ENCODE assay signal across 32 mouse cellular contexts in genomic region chr14:50970822-50971221, GRCm38 (mm10). TPM values are rescaled to one million over a fixed set of nuclear protein-coding genes. Genes with fewer than 3 reads are reported as not detected.
DNase-seq lines count a peak whose midpoint lies in the region; ATAC-seq lines count a peak whose summit lies in the region.
"Had no signal": no experiment of that assay in that cellular context is flagged by ENCODE, and none has a peak within 500 bp of the region (broad histone marks: within the 10 kb centered on the region; RNA-seq: fewer than 3 reads in every experiment).

No protein-coding gene starts in this region.

- 35% methylated on average over 1 of the region's 1 CpGs for WGBS in heart, embryonic 12.5 days
- 50% methylated on average over 1 of the region's 1 CpGs for WGBS in heart, embryonic 11.5 days (ENCODE audit: insufficient replicate concordance)

- H3K4me2 ChIP-seq in heart, embryonic 12.5 days = no peak overlapping the region
- H3K4me2 ChIP-seq in heart, embryonic 11.5 days = no peak overlapping the region
- H3K4me2 ChIP-seq: heart, embryonic 15.5 days; hindbrain, embryonic 15.5 days; intestine, embryonic 15.5 days; liver, embryonic 15.5 days; lung, embryonic 15.5 days; midbrain, embryonic 11.5 days; neural tube, embryonic 12.5 days had no signal

- no peaks in the 10 kb centered on the region for H3K27me3 ChIP-seq in heart, embryonic 12.5 days (replicated peaks)
- no peaks in the 10 kb centered on the region for H3K27me3 ChIP-seq in heart, embryonic 11.5 days (ENCODE audit: control insufficient read depth, insufficient read depth, low read length)
- H3K27me3 ChIP-seq: heart, embryonic 15.5 days; hindbrain, embryonic 15.5 days; intestine, embryonic 15.5 days; liver, embryonic 15.5 days; lung, embryonic 15.5 days; neural tube, embryonic 12.5 days had no signal

- no peak overlapping the region for H3K27ac ChIP-seq in heart, embryonic 12.5 days (ENCODE audit: poor library complexity, severe bottlenecking)
- H3K27ac ChIP-seq in heart, embryonic 11.5 days (ENCODE audit: low read depth, low read length) = no peak overlapping the region
- H3K27ac ChIP-seq: heart, adult 2 months; heart, embryonic 15.5 days; hindbrain, embryonic 15.5 days; intestine, embryonic 15.5 days; limb, embryonic 10.5 days; liver, embryonic 15.5 days; lung, embryonic 15.5 days; macrophage; neural tube, embryonic 12.5 days had no signal

- no peak for ATAC-seq in heart, embryonic 12.5 days (ENCODE audit: insufficient number of reproducible peaks, low FRiP score)
- peak; percentile 69 for ATAC-seq in granulocyte monocyte progenitor cell, adult 5-6 weeks (replicated peaks; ENCODE audit: poor library complexity, severe bottlenecking)
- ATAC-seq in neutrophil, adult 5-6 weeks (ENCODE audit: extremely low read depth, insufficient number of reproducible peaks, low FRiP score, poor library complexity, severe bottlenecking) = peak; percentile 56
- no peak for ATAC-seq in heart, embryonic 11.5 days (replicated peaks; ENCODE audit: insufficient number of reproducible peaks, low FRiP score, low TSS enrichment)
- ATAC-seq: activated CD4-positive, CD25-positive, alpha-beta regulatory T cell, adult 4 months; intestine, embryonic 15.5 days had no signal

- H3K9me3 ChIP-seq in heart, embryonic 12.5 days (replicated peaks) = no peaks in the 10 kb centered on the region
- H3K9me3 ChIP-seq in heart, embryonic 11.5 days (replicated peaks; ENCODE audit: control insufficient read depth, low read length) = no peaks in the 10 kb centered on the region
- H3K9me3 ChIP-seq: forebrain, embryonic 10.5 days; heart, embryonic 15.5 days; hindbrain, embryonic 15.5 days; intestine, embryonic 15.5 days; limb, embryonic 10.5 days; liver, embryonic 15.5 days; lung, embryonic 15.5 days; neural tube, embryonic 12.5 days had no signal

- no peaks in the 10 kb centered on the region for H3K36me3 ChIP-seq in heart, embryonic 12.5 days
- H3K36me3 ChIP-seq in heart, embryonic 11.5 days (ENCODE audit: control insufficient read depth, insufficient read depth, low read length) = no peaks in the 10 kb centered on the region
- H3K36me3 ChIP-seq: forebrain, embryonic 10.5 days; heart, embryonic 15.5 days; hindbrain, embryonic 15.5 days; intestine, embryonic 15.5 days; limb, embryonic 10.5 days; liver, embryonic 15.5 days; lung, embryonic 15.5 days; neural tube, embryonic 12.5 days had no signal

- H3K9ac ChIP-seq in heart, embryonic 12.5 days = no peak overlapping the region
- H3K9ac ChIP-seq in heart, embryonic 11.5 days (ENCODE audit: low read depth, low read length) = no peak overlapping the region
- H3K9ac ChIP-seq: forebrain, postnatal 0 days; heart, embryonic 15.5 days; hindbrain, embryonic 15.5 days; intestine, embryonic 15.5 days; liver, embryonic 15.5 days; lung, embryonic 15.5 days; neural tube, embryonic 12.5 days had no signal

- H3K4me3 ChIP-seq in heart, embryonic 12.5 days = no peak overlapping the region
- H3K4me3 ChIP-seq in heart, embryonic 11.5 days (ENCODE audit: low read depth, low read length) = no peak overlapping the region
- H3K4me3 ChIP-seq: forebrain, embryonic 10.5 days; heart, adult 2 months; heart, embryonic 15.5 days; hindbrain, embryonic 15.5 days; intestine, embryonic 15.5 days; limb, embryonic 10.5 days; liver, embryonic 15.5 days; lung, embryonic 15.5 days; neural tube, embryonic 12.5 days had no signal

- DNase-seq in heart, adult 11 months = peak; percentile 77
- peak; percentile 25 for DNase-seq in MEL-GATA-1-ER (ENCODE audit: extremely low read depth, low read depth)
- DNase-seq in left cerebral cortex, adult 18-20 months (ENCODE audit: low spot score in 2 of 2) = no peak
- no peak for DNase-seq in spleen, postnatal 10 days (ENCODE audit: low spot score in 2 of 2)
- DNase-seq: adrenal gland, adult 8-10 months; cerebellum, adult 2 months; gastrocnemius, postnatal 14 days; heart, adult 2 months; heart, postnatal 36 days; kidney, adult 9 months; kidney, postnatal 25 days; liver; right cerebral cortex, adult 18-20 months had no signal

- peaks cover 4% of the 10 kb centered on the region for H3K4me1 ChIP-seq in heart, embryonic 12.5 days (replicated peaks)
- no peaks in the 10 kb centered on the region for H3K4me1 ChIP-seq in heart, embryonic 11.5 days (ENCODE audit: control insufficient read depth, insufficient read depth, low read length)
- H3K4me1 ChIP-seq: intestine, embryonic 15.5 days; lung, embryonic 15.5 days had no signal

RNA-seq across cellular contexts. Expression of gene Pnp2, which starts 15.0 kb away (rescaled TPM):
- 0.17 and 0.32 TPM in 2 replicates for polyA plus RNA-seq in heart, embryonic 12.5 days (2016; fragmentation: Nextera tagmentation; extraction: Ambion mirVana)
- total RNA-seq in granulocyte monocyte progenitor cell, adult 5-6 weeks (2014; fragmentation: Nextera tagmentation) = 5.4 and 16.2 TPM in 2 replicates
- total RNA-seq in granulocyte monocyte progenitor cell, adult 5-6 weeks (2017) = 4.3 and 5.3 TPM in 2 replicates
- 1.4 TPM in 1 of 2 replicates, not detected in the other for total RNA-seq in neutrophil, adult 5-6 weeks (2017)
- 1 to 10 TPM in 1 of 2 experiments, under 1 TPM in 1; 0.46 to 1.1 TPM for total RNA-seq in left cerebral cortex, adult 18-20 months (2021)
- 0.47 and 0.61 TPM in 2 replicates for polyA plus RNA-seq in heart, embryonic 11.5 days (2014; fragmentation: Nextera tagmentation; extraction: Ambion mirVana)

RNA-seq across cellular contexts. Expression of gene Gm49342, which starts 26.5 kb away (rescaled TPM):
- polyA plus RNA-seq in heart, embryonic 12.5 days (2016; fragmentation: Nextera tagmentation; extraction: Ambion mirVana) = not detected in 2 replicates
- not detected in 2 replicates for total RNA-seq in granulocyte monocyte progenitor cell, adult 5-6 weeks (2014; fragmentation: Nextera tagmentation)
- total RNA-seq in granulocyte monocyte progenitor cell, adult 5-6 weeks (2017) = 68.4 TPM in 1 of 2 replicates, not detected in the other
- not detected in 2 replicates for total RNA-seq in neutrophil, adult 5-6 weeks (2017)
- 10 to 100 TPM in 1 of 2 experiments, 1 to 10 TPM in 1; 5.3 to 10.1 TPM for total RNA-seq in left cerebral cortex, adult 18-20 months (2021)
- polyA plus RNA-seq in heart, embryonic 11.5 days (2014; fragmentation: Nextera tagmentation; extraction: Ambion mirVana) = not detected in 2 replicates
- polyA plus RNA-seq: embryonic facial prominence, embryonic 11.5 days; forebrain, embryonic 10.5 days; forebrain, postnatal 0 days; heart, embryonic 15.5 days; hindbrain, embryonic 15.5 days; intestine, embryonic 15.5 days; limb, embryonic 10.5 days; liver, embryonic 15.5 days; lung, embryonic 15.5 days; midbrain, embryonic 11.5 days; neural tube, embryonic 12.5 days; stomach, embryonic 16.5 days; thymus, postnatal 0 days had no signal

RNA-seq across cellular contexts. Expression of gene Rnase10, which starts 36.7 kb away (rescaled TPM):
- polyA plus RNA-seq in heart, embryonic 12.5 days (2016; fragmentation: Nextera tagmentation; extraction: Ambion mirVana) = 0.41 TPM in 1 of 2 replicates, not detected in the other
- total RNA-seq in granulocyte monocyte progenitor cell, adult 5-6 weeks (2014; fragmentation: Nextera tagmentation) = not detected in 2 replicates
- total RNA-seq in granulocyte monocyte progenitor cell, adult 5-6 weeks (2017) = 2.5 and 3.2 TPM in 2 replicates
- total RNA-seq in neutrophil, adult 5-6 weeks (2017) = not detected in 2 replicates
- under 1 TPM in 1 of 2 experiments, not detected in 1; 0.30 TPM for total RNA-seq in left cerebral cortex, adult 18-20 months (2021)
- polyA plus RNA-seq in heart, embryonic 11.5 days (2014; fragmentation: Nextera tagmentation; extraction: Ambion mirVana) = 0.23 and 0.24 TPM in 2 replicates
- total RNA-seq: forebrain, postnatal 0 days; gastrocnemius, postnatal 14 days had no signal
- polyA plus RNA-seq: activated CD4-positive, CD25-positive, alpha-beta regulatory T cell, adult 4 months; cerebellum, adult 2 months; forebrain, embryonic 10.5 days; forebrain, postnatal 0 days; hindbrain, embryonic 15.5 days; limb, embryonic 10.5 days; macrophage; midbrain, embryonic 11.5 days; neural tube, embryonic 12.5 days; thymus, postnatal 0 days had no signal

RNA-seq across cellular contexts. Expression of gene Pnp, which starts 39.9 kb away (rescaled TPM):
- polyA plus RNA-seq in heart, embryonic 12.5 days (2016; fragmentation: Nextera tagmentation; extraction: Ambion mirVana) = 39.0 and 43.8 TPM in 2 replicates
- 179 and 257 TPM in 2 replicates for total RNA-seq in granulocyte monocyte progenitor cell, adult 5-6 weeks (2014; fragmentation: Nextera tagmentation)
- 252 and 259 TPM in 2 replicates for total RNA-seq in granulocyte monocyte progenitor cell, adult 5-6 weeks (2017)
- total RNA-seq in neutrophil, adult 5-6 weeks (2017) = 53.4 and 69.2 TPM in 2 replicates
- total RNA-seq in left cerebral cortex, adult 18-20 months (2021) = 10 to 100 TPM; 13.7 to 16.4 TPM
- 46.6 and 49.6 TPM in 2 replicates for polyA plus RNA-seq in heart, embryonic 11.5 days (2014; fragmentation: Nextera tagmentation; extraction: Ambion mirVana)

RNA-seq across cellular contexts. Expression of gene Pip4p1, which starts 40.2 kb away (rescaled TPM):
- polyA plus RNA-seq in heart, embryonic 12.5 days (2016; fragmentation: Nextera tagmentation; extraction: Ambion mirVana) = 33.6 and 37.3 TPM in 2 replicates
- 48.4 and 72.7 TPM in 2 replicates for total RNA-seq in granulocyte monocyte progenitor cell, adult 5-6 weeks (2014; fragmentation: Nextera tagmentation)
- 20.9 and 25.0 TPM in 2 replicates for total RNA-seq in granulocyte monocyte progenitor cell, adult 5-6 weeks (2017)
- 48.2 and 58.0 TPM in 2 replicates for total RNA-seq in neutrophil, adult 5-6 weeks (2017)
- 100 to 1,000 TPM in 1 of 2 experiments, 10 to 100 TPM in 1; 92.3 to 102 TPM for total RNA-seq in left cerebral cortex, adult 18-20 months (2021)
- 30.3 and 33.6 TPM in 2 replicates for polyA plus RNA-seq in heart, embryonic 11.5 days (2014; fragmentation: Nextera tagmentation; extraction: Ambion mirVana)

Comparison
In these comparisons a context has a peak if more than half of its experiments do, and no peak if none do; other contexts are left out.
1. DNase-seq: peak in heart, adult 11 months (single experiment) and MEL-GATA-1-ER (single experiment); none in left cerebral cortex, adult 18-20 months (0 of 2) and spleen, postnatal 10 days (0 of 2).
2. ATAC-seq: peak in granulocyte monocyte progenitor cell, adult 5-6 weeks (single experiment) and neutrophil, adult 5-6 weeks (single experiment); none in heart, embryonic 12.5 days (single experiment) and heart, embryonic 11.5 days (single experiment).